Mouse (Mus musculus): ENCODE measurements at regions not wholly inside any gene's neighbourhood (a gene's known extent, or its start where the extent isn't known, plus 50 kb on each side); places are given as distances from the start of the nearest gene placed in this dataset.

GRCm38 (mm10) chr1:120814441-120814840 is 212.2 kb downstream of the En1 start:
- ATAC-seq (ENCODE audit: low read depth) = no peak
- Histone ChIP-seq H3K36me3 (ENCODE audit: control insufficient read depth, insufficient read depth, low read length) (no peaks in the 10 kb centered on the region), H3K9me3 (ENCODE audit: control insufficient read depth, low read length) (no peaks in the 10 kb centered on the region)

GRCm38 (mm10) chr1:120816237-120816820 is 214.1 kb downstream of the En1 start:
- H3K4me1 ChIP-seq (ENCODE audit: control insufficient read depth, insufficient read depth, low read length) = peaks cover 3% of the 10 kb centered on the region
- H3K4me3 ChIP-seq (ENCODE audit: low read depth, low read length) = no peak overlapping the region
- no peak overlapping the region for H3K9ac ChIP-seq (ENCODE audit: low read depth, low read length)
- H3K9me3 ChIP-seq (ENCODE audit: control insufficient read depth, low read length) = no peaks in the 10 kb centered on the region
- H3K4me2 ChIP-seq (ENCODE audit: low read depth, low read length) = no peak overlapping the region
- H3K27me3 ChIP-seq (replicated peaks; ENCODE audit: control insufficient read depth, insufficient read depth, low read length) = no peaks in the 10 kb centered on the region
- no peaks in the 10 kb centered on the region for H3K36me3 ChIP-seq (ENCODE audit: control insufficient read depth, insufficient read depth, low read length)
- no peak overlapping the region for H3K27ac ChIP-seq (replicated peaks; ENCODE audit: low read depth, low read length)
- ATAC-seq (ENCODE audit: low read depth) (peak; percentile 44; the same call in 1 of the 2 replicates), DNase-seq (ENCODE audit: low spot score) (peak; percentile 65)
- 44% methylated on average over 5 of the region's 5 CpGs for WGBS

More at GRCm38 (mm10) chr1:120814441-120814840, 212.2 kb downstream of the En1 start:
- Histone ChIP-seq H3K9ac (ENCODE audit: low read depth, low read length) (no peak overlapping the region), H3K27me3 (replicated peaks; ENCODE audit: control insufficient read depth, insufficient read depth, low read length) (no peaks in the 10 kb centered on the region), H3K27ac (replicated peaks; ENCODE audit: low read depth, low read length) (no peak overlapping the region), H3K4me3 (ENCODE audit: low read depth, low read length) (no peak overlapping the region), H3K4me2 (ENCODE audit: low read depth, low read length) (no peak overlapping the region), H3K4me1 (ENCODE audit: control insufficient read depth, insufficient read depth, low read length) (peaks cover 3% of the 10 kb centered on the region)
- WGBS = 77% methylated on average over 4 of the region's 4 CpGs
- no peak for DNase-seq (ENCODE audit: low spot score)

- H3K4me3 ChIP-seq (ENCODE audit: low read depth, low read length) = no peak overlapping the region
- H3K36me3 ChIP-seq (ENCODE audit: control insufficient read depth, insufficient read depth, low read length) = no peaks in the 10 kb centered on the region
- DNase-seq (ENCODE audit: low spot score) (no peak), ATAC-seq (ENCODE audit: low read depth) (no peak)
- WGBS = 24% methylated on average over 1 of the region's 1 CpGs
- no peak overlapping the region for H3K9ac ChIP-seq (ENCODE audit: low read depth, low read length)
- no peak overlapping the region for H3K27ac ChIP-seq (replicated peaks; ENCODE audit: low read depth, low read length)
- no peaks in the 10 kb centered on the region for H3K27me3 ChIP-seq (replicated peaks; ENCODE audit: control insufficient read depth, insufficient read depth, low read length)
- no peaks in the 10 kb centered on the region for H3K9me3 ChIP-seq (ENCODE audit: control insufficient read depth, low read length)
- no peak overlapping the region for H3K4me2 ChIP-seq (ENCODE audit: low read depth, low read length)
- peaks cover 3% of the 10 kb centered on the region for H3K4me1 ChIP-seq (ENCODE audit: control insufficient read depth, insufficient read depth, low read length)
Observed at GRCm38 (mm10) chr1:120817563-120817962, 215.3 kb downstream of the En1 start.

GRCm38 (mm10) chr1:120831975-120832374 is 229.8 kb downstream of the En1 start:
- H3K4me2 ChIP-seq (ENCODE audit: low read depth, low read length) = no peak overlapping the region
- H3K36me3 ChIP-seq (ENCODE audit: control insufficient read depth, insufficient read depth, low read length) = no peaks in the 10 kb centered on the region
- 67% methylated on average over 1 of the region's 1 CpGs for WGBS
- H3K4me3 ChIP-seq (ENCODE audit: low read depth, low read length) = no peak overlapping the region
- no peaks in the 10 kb centered on the region for H3K27me3 ChIP-seq (replicated peaks; ENCODE audit: control insufficient read depth, insufficient read depth, low read length)
- ATAC-seq (ENCODE audit: low read depth) (no peak), DNase-seq (ENCODE audit: low spot score) (no peak)
- H3K4me1 ChIP-seq (ENCODE audit: control insufficient read depth, insufficient read depth, low read length) = no peaks in the 10 kb centered on the region
- no peak overlapping the region for H3K27ac ChIP-seq (replicated peaks; ENCODE audit: low read depth, low read length)
- no peak overlapping the region for H3K9ac ChIP-seq (ENCODE audit: low read depth, low read length)
- H3K9me3 ChIP-seq (ENCODE audit: control insufficient read depth, low read length) = no peaks in the 10 kb centered on the region

- WGBS = 25% methylated on average over 7 of the region's 7 CpGs
- Histone ChIP-seq H3K9ac (ENCODE audit: low read depth, low read length) (no peak overlapping the region), H3K36me3 (ENCODE audit: control insufficient read depth, insufficient read depth, low read length) (no peaks in the 10 kb centered on the region), H3K4me1 (ENCODE audit: control insufficient read depth, insufficient read depth, low read length) (peaks cover 2% of the 10 kb centered on the region; the same call in 1 of the 2 replicates), H3K9me3 (ENCODE audit: control insufficient read depth, low read length) (no peaks in the 10 kb centered on the region), H3K27ac (replicated peaks; ENCODE audit: low read depth, low read length) (no peak overlapping the region), H3K27me3 (replicated peaks; ENCODE audit: control insufficient read depth, insufficient read depth, low read length) (no peaks in the 10 kb centered on the region), H3K4me2 (ENCODE audit: low read depth, low read length) (0 out of 2 replicates have a peak overlapping the region, but pooled peaks have one; percentile 23), H3K4me3 (ENCODE audit: low read depth, low read length) (no peak overlapping the region)
- ATAC-seq (ENCODE audit: low read depth) (no peak), DNase-seq (ENCODE audit: low spot score) (peak; percentile 76)
Observed at GRCm38 (mm10) chr1:120842596-120842995, 240.4 kb downstream of the En1 start.

- Histone ChIP-seq H3K4me1 (ENCODE audit: control insufficient read depth, insufficient read depth, low read length) (peaks cover 2% of the 10 kb centered on the region; the same call in 1 of the 2 replicates), H3K4me3 (ENCODE audit: low read depth, low read length) (no peak overlapping the region), H3K9me3 (ENCODE audit: control insufficient read depth, low read length) (no peaks in the 10 kb centered on the region), H3K27ac (replicated peaks; ENCODE audit: low read depth, low read length) (no peak overlapping the region), H3K9ac (ENCODE audit: low read depth, low read length) (no peak overlapping the region), H3K36me3 (ENCODE audit: control insufficient read depth, insufficient read depth, low read length) (no peaks in the 10 kb centered on the region), H3K4me2 (ENCODE audit: low read depth, low read length) (no peak overlapping the region), H3K27me3 (replicated peaks; ENCODE audit: control insufficient read depth, insufficient read depth, low read length) (no peaks in the 10 kb centered on the region)
- DNase-seq (ENCODE audit: low spot score) (no peak), ATAC-seq (ENCODE audit: low read depth) (no peak)
- 74% methylated on average over 2 of the region's 2 CpGs for WGBS
Observed at GRCm38 (mm10) chr1:120846146-120846545, 243.9 kb downstream of the En1 start.

GRCm38 (mm10) chr1:120851860-120852503 is 249.8 kb downstream of the En1 start:
- H3K27ac ChIP-seq (replicated peaks; ENCODE audit: low read depth, low read length) = no peak overlapping the region
- DNase-seq (ENCODE audit: low spot score) (no peak), ATAC-seq (ENCODE audit: low read depth) (no peak)
- no peaks in the 10 kb centered on the region for H3K36me3 ChIP-seq (ENCODE audit: control insufficient read depth, insufficient read depth, low read length)
- no peaks in the 10 kb centered on the region for H3K9me3 ChIP-seq (ENCODE audit: control insufficient read depth, low read length)
- no peaks in the 10 kb centered on the region for H3K27me3 ChIP-seq (replicated peaks; ENCODE audit: control insufficient read depth, insufficient read depth, low read length)
- 57% methylated on average over 6 of the region's 6 CpGs for WGBS
- H3K9ac ChIP-seq (ENCODE audit: low read depth, low read length) = no peak overlapping the region
- no peak overlapping the region for H3K4me2 ChIP-seq (ENCODE audit: low read depth, low read length)
- no peaks in the 10 kb centered on the region for H3K4me1 ChIP-seq (ENCODE audit: control insufficient read depth, insufficient read depth, low read length)
- H3K4me3 ChIP-seq (ENCODE audit: low read depth, low read length) = no peak overlapping the region

GRCm38 (mm10) chr1:120857566-120857965 is 255.3 kb downstream of the En1 start:
- Histone ChIP-seq H3K27me3 (replicated peaks; ENCODE audit: control insufficient read depth, insufficient read depth, low read length) (no peaks in the 10 kb centered on the region), H3K4me1 (ENCODE audit: control insufficient read depth, insufficient read depth, low read length) (0 out of 2 replicates have a peak, but pooled peaks cover 3% of the 10 kb centered on the region), H3K9me3 (ENCODE audit: control insufficient read depth, low read length) (no peaks in the 10 kb centered on the region), H3K4me2 (ENCODE audit: low read depth, low read length) (no peak overlapping the region), H3K4me3 (ENCODE audit: low read depth, low read length) (no peak overlapping the region), H3K9ac (ENCODE audit: low read depth, low read length) (no peak overlapping the region), H3K27ac (replicated peaks; ENCODE audit: low read depth, low read length) (no peak overlapping the region), H3K36me3 (ENCODE audit: control insufficient read depth, insufficient read depth, low read length) (no peaks in the 10 kb centered on the region)
- DNase-seq (ENCODE audit: low spot score) (no peak), ATAC-seq (ENCODE audit: low read depth) (no peak)
- WGBS = 49% methylated on average over 5 of the region's 5 CpGs

- H3K4me3 ChIP-seq (ENCODE audit: low read depth, low read length) = no peak overlapping the region
- H3K4me2 ChIP-seq (ENCODE audit: low read depth, low read length) = no peak overlapping the region
- ATAC-seq (ENCODE audit: low read depth) (no peak), DNase-seq (ENCODE audit: low spot score) (no peak)
- no peak overlapping the region for H3K9ac ChIP-seq (ENCODE audit: low read depth, low read length)
- 69% methylated on average over 5 of the region's 5 CpGs for WGBS
- H3K4me1 ChIP-seq (ENCODE audit: control insufficient read depth, insufficient read depth, low read length) = 0 out of 2 replicates have a peak, but pooled peaks cover 3% of the 10 kb centered on the region
- H3K27ac ChIP-seq (replicated peaks; ENCODE audit: low read depth, low read length) = no peak overlapping the region
- no peaks in the 10 kb centered on the region for H3K9me3 ChIP-seq (ENCODE audit: control insufficient read depth, low read length)
- no peaks in the 10 kb centered on the region for H3K27me3 ChIP-seq (replicated peaks; ENCODE audit: control insufficient read depth, insufficient read depth, low read length)
- H3K36me3 ChIP-seq (ENCODE audit: control insufficient read depth, insufficient read depth, low read length) = no peaks in the 10 kb centered on the region
Observed at GRCm38 (mm10) chr1:120859546-120859945, 257.3 kb downstream of the En1 start.

All from embryonic facial prominence, embryonic 14.5 days (tissue).